Mouse (Mus musculus) forebrain, embryonic 13.5 days (tissue): ENCODE results near the gene Mrpl3. TPM values are rescaled to one million over a fixed set of nuclear protein-coding genes. Genes with fewer than 3 reads are reported as not detected.
A peak's percentile ranks its signal among the peaks of the same experiment; 100 is the strongest.

Experiments
- ATAC-seq: fragments of 200-750 bp; cut with Nextera tagmentation; 2 replicates; pipeline ENCODE4 v1.8.0; 2017
- H3K27ac ChIP-seq: fragments of 300-500 bp; sonication (generic); 2 replicates; pipeline ENCODE4 v1.5.1; 2015; ENCODE audit warnings: inconsistent platforms, mild to moderate bottlenecking, moderate library complexity
- H3K27me3 ChIP-seq: fragments of 300-500 bp; sonication (generic); 2 replicates; pipeline ENCODE4 v1.6.1; 2015; ENCODE audit warnings: mild to moderate bottlenecking, inconsistent platforms
- H3K36me3 ChIP-seq: fragments of 300-500 bp; sonication (generic); 2 replicates; pipeline ENCODE4 v1.6.1; 2015; ENCODE audit warnings: mild to moderate bottlenecking, inconsistent platforms; ENCODE audit not compliant: poor library complexity, severe bottlenecking
- H3K4me1 ChIP-seq: fragments of 300-500 bp; sonication (generic); 2 replicates; pipeline ENCODE4 v1.6.1; 2015; ENCODE audit warnings: inconsistent platforms
- H3K4me2 ChIP-seq: fragments of 300-500 bp; sonication (generic); 2 replicates; pipeline ENCODE4 v1.6.1; 2015; ENCODE audit warnings: inconsistent platforms, mild to moderate bottlenecking, moderate library complexity
- H3K4me3 ChIP-seq: fragments of 300-500 bp; sonication (generic); 2 replicates; pipeline ENCODE4 v1.5.1; 2015; ENCODE audit warnings: mild to moderate bottlenecking, inconsistent platforms
- H3K9ac ChIP-seq: fragments of 300-500 bp; sonication (generic); 2 replicates; pipeline ENCODE4 v1.6.1; 2015; ENCODE audit warnings: mild to moderate bottlenecking, inconsistent platforms
- H3K9me3 ChIP-seq: fragments of 300-500 bp; sonication (generic); replicated peaks from 2 replicates; pipeline ENCODE4 v1.6.1; 2016; ENCODE audit warnings: inconsistent platforms
- WGBS: fragments of 180-500 bp; shearing (Covaris S2); methylation state at CpG from one replicate; pipeline ENCODE4 v1.1.7; 2015; 5-methylcytosine and 5-hydroxymethylcytosine counted together
- polyA plus RNA-seq: library from polyadenylated mRNA; unstranded; fragments of >200 nt; fragmentation: Nextera tagmentation; extraction: Ambion mirVana; gene quantifications from 2 replicates; pipeline ENCODE4 v1.2.1, GENCODE M21; 2015

The Mrpl3 gene
- polyA plus RNA-seq: 105 and 110 TPM in 2 replicates

DNA sequence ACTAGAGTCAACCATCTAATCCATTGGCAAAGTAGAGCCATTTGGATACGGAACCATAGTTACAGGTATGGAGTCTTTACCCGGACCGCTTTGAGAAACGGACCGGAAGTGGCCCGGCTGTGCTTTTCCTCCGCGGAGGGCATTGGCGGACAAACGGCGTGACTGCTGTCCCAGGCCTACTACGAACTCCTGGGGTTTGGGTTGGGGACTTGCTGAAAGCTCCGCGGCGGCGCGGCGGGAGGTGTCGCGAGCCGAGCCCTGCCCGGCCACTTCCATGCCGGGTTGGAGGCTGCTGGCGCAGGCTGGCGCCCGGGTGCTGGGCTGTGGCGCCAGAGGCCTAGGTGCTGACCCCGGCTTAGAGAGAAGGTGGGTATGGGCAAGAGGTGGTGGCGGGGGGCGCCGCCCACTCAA lies at the start of gene Mrpl3:
Gene Mrpl3, plus strand, starts transcription at position 93 of the 411 bp plus-strand sequence.
- WGBS: under 1% methylated on average over 31 of the region's 31 CpGs

DNA sequence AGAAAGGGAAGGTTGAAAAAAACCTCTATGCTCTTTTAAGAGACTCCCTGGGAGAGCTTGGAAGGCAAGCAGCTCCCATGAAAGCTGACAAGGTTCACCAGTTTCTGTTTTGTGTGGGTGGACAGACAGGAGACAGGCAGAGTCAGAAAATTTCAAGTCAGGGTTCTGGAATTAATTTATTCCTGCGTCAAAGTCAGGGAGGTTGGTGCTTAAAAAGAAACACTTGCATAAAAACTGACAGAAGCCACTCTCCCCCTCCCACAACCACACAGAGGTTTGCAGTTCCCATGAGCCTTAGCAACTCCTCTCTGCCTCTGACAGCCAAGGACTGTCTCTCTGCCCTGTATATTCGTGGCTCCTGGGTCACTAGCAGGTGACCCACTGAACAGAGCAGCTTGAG lies 42.3 kb upstream of the Mrpl3 start:
- Histone ChIP-seq H3K27ac (no peak overlapping the region), H3K9ac (no peak overlapping the region), H3K4me1 (no peaks in the 10 kb centered on the region), H3K36me3 (no peaks in the 10 kb centered on the region), H3K27me3 (no peaks in the 10 kb centered on the region), H3K4me2 (no peak overlapping the region), H3K9me3 (no peaks in the 10 kb centered on the region), H3K4me3 (no peak overlapping the region)
- ATAC-seq: no peak
- WGBS: 37% methylated on average over 2 of the region's 2 CpGs

More for the DNA sequence above, at the start of gene Mrpl3:
- peak within 1 kb of the TSS; percentile 82 for H3K4me3 ChIP-seq
- peak within 1 kb of the TSS; percentile 85 for H3K9ac ChIP-seq
- no peak within 1 kb of the TSS for H3K27ac ChIP-seq
- peaks cover 9% of the 10 kb centered on the region; the same call in 1 of the 2 replicates for H3K4me1 ChIP-seq
- H3K4me2 ChIP-seq: peak within 1 kb of the TSS; percentile 68
- H3K27me3 ChIP-seq: no peaks in the 10 kb centered on the region
- peaks cover 31% of the 10 kb centered on the region for H3K36me3 ChIP-seq
- no peaks in the 10 kb centered on the region for H3K9me3 ChIP-seq
- ATAC-seq: peak; percentile 89

DNA sequence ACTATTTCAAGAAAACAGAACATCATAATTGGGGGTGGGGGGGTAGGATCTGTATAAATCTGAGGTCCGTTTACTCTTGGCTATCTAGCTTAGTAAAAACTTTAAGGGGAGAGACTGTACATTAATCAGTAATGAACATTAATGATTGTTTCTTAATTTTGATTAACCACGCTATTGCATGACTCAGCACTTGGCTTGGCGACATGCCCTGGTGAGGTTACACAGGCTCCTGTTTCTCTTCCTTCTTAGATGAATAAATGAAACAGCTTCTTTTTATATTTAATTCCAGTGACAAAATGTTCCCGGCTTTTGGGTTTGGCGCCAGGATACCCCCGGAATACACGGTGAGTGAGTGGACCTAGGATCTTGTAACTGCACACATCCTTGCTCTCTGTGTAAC lies 34.9 kb upstream of the Mrpl3 start:
- no peaks in the 10 kb centered on the region for H3K4me1 ChIP-seq
- no peak overlapping the region for H3K9ac ChIP-seq
- H3K27ac ChIP-seq: no peak overlapping the region
- H3K4me3 ChIP-seq: no peak overlapping the region
- ATAC-seq: no peak
- no peaks in the 10 kb centered on the region for H3K9me3 ChIP-seq
- H3K36me3 ChIP-seq: no peaks in the 10 kb centered on the region
- no peaks in the 10 kb centered on the region for H3K27me3 ChIP-seq
- no peak overlapping the region for H3K4me2 ChIP-seq
- 91% methylated on average over 7 of the region's 7 CpGs for WGBS

DNA sequence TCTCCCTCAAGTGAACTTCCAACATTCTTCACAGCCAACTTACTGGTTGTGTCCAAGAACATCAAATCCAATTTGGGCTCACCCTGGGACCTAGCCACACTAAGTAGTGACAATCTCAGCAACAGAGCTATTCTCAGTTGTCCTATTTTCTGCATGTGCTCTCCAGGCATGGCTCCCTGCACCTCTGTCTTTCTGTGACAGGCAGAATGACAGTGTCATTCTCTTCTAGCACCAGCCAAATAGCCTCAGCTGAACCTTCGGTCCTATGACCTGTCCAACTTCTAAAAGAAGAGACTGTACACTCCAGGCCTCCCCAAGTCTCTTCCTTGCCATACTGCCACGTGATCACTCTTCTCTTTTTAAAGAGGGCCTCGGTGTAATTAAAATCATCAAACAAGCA lies 24.7 kb upstream of the Mrpl3 start:
- H3K9ac ChIP-seq: no peak overlapping the region
- H3K4me2 ChIP-seq: no peak overlapping the region
- H3K9me3 ChIP-seq: no peaks in the 10 kb centered on the region
- WGBS: 74% methylated on average over 3 of the region's 3 CpGs
- no peaks in the 10 kb centered on the region for H3K36me3 ChIP-seq
- no peaks in the 10 kb centered on the region for H3K27me3 ChIP-seq
- no peak overlapping the region for H3K27ac ChIP-seq
- no peak for ATAC-seq
- H3K4me3 ChIP-seq: no peak overlapping the region
- H3K4me1 ChIP-seq: no peaks in the 10 kb centered on the region

- 68% methylated on average over 9 of the region's 9 CpGs for WGBS
- H3K4me1 ChIP-seq: no peaks in the 10 kb centered on the region
- no peaks in the 10 kb centered on the region for H3K36me3 ChIP-seq
- no peak overlapping the region for H3K4me2 ChIP-seq
- H3K9ac ChIP-seq: no peak overlapping the region
- H3K27ac ChIP-seq: no peak overlapping the region
- ATAC-seq: no peak
- no peaks in the 10 kb centered on the region for H3K9me3 ChIP-seq
- no peaks in the 10 kb centered on the region for H3K27me3 ChIP-seq
- no peak overlapping the region for H3K4me3 ChIP-seq
Measured at GRCm38 (mm10) chr9:105032572-105032971, 20.5 kb upstream of the Mrpl3 start.

GRCm38 (mm10) chr9:105033641-105034040 lies 19.4 kb upstream of the Mrpl3 start:
- Histone ChIP-seq H3K9me3 (no peaks in the 10 kb centered on the region), H3K4me3 (no peak overlapping the region), H3K9ac (no peak overlapping the region), H3K4me2 (no peak overlapping the region), H3K4me1 (no peaks in the 10 kb centered on the region), H3K27me3 (no peaks in the 10 kb centered on the region), H3K36me3 (no peaks in the 10 kb centered on the region), H3K27ac (no peak overlapping the region)
- no peak for ATAC-seq
- 88% methylated on average over 7 of the region's 7 CpGs for WGBS

GRCm38 (mm10) chr9:105037847-105038246 lies 15.2 kb upstream of the Mrpl3 start:
- no peak overlapping the region for H3K4me3 ChIP-seq
- H3K9me3 ChIP-seq: no peaks in the 10 kb centered on the region
- no peaks in the 10 kb centered on the region for H3K36me3 ChIP-seq
- no peaks in the 10 kb centered on the region for H3K27me3 ChIP-seq
- no peak overlapping the region for H3K4me2 ChIP-seq
- H3K9ac ChIP-seq: no peak overlapping the region
- H3K27ac ChIP-seq: no peak overlapping the region
- no peak for ATAC-seq
- no peaks in the 10 kb centered on the region for H3K4me1 ChIP-seq
- 79% methylated on average over 3 of the region's 3 CpGs for WGBS

DNA sequence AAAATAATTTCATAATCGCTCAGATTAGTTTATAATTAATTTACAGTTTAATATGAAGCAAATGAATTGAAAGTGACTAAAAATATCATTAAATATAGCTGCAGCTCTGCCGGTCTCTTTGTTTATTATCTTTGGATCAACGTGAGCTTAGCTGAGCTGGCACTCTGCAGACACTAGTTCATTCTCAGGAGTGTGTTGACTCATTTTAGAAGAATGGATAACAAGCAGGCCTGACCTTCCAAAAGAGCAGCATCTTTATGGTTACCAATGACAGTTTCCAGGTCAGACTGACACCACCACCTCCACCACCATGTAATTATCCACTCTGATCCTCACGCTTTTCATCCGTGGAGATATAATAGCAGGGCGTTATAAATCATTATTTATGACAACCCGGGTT lies 7.0 kb upstream of the Mrpl3 start:
- H3K27me3 ChIP-seq: no peaks in the 10 kb centered on the region
- WGBS: 81% methylated on average over 7 of the region's 7 CpGs

DNA sequence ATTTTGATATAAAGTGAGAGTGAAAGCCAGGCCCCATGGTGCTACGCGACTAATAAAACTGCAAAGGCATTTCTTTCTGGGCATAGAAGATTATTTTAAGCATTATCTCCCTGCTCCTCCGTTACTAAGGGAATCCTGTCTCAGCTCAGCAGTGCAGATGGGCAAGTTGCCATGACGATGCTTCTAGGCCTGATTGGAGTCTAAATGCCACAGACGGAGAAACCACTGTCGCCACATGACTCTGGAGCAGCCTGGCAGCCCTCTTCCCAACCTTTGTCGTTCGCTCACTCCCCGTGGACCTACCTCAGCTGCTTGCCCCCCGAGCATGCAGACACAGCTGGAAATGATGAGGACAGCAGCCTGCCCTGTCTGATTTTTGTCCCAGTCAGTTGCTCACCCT lies 4.7 kb upstream of the Mrpl3 start:
- 51% methylated on average over 10 of the region's 10 CpGs for WGBS
- Histone ChIP-seq H3K4me3 (no peak overlapping the region), H3K27ac (0 out of 2 replicates have a peak overlapping the region, but pooled peaks have one; percentile 8), H3K27me3 (no peaks in the 10 kb centered on the region), H3K36me3 (no peaks in the 10 kb centered on the region), H3K9me3 (no peaks in the 10 kb centered on the region), H3K4me2 (no peak overlapping the region), H3K9ac (no peak overlapping the region), H3K4me1 (no peaks in the 10 kb centered on the region)
- ATAC-seq: no peak

More for the DNA sequence above, 7.0 kb upstream of the Mrpl3 start:
- Histone ChIP-seq H3K4me1 (no peaks in the 10 kb centered on the region), H3K36me3 (no peaks in the 10 kb centered on the region), H3K27ac (no peak overlapping the region), H3K9ac (no peak overlapping the region), H3K4me3 (no peak overlapping the region), H3K4me2 (no peak overlapping the region), H3K9me3 (no peaks in the 10 kb centered on the region)
- no peak for ATAC-seq

DNA sequence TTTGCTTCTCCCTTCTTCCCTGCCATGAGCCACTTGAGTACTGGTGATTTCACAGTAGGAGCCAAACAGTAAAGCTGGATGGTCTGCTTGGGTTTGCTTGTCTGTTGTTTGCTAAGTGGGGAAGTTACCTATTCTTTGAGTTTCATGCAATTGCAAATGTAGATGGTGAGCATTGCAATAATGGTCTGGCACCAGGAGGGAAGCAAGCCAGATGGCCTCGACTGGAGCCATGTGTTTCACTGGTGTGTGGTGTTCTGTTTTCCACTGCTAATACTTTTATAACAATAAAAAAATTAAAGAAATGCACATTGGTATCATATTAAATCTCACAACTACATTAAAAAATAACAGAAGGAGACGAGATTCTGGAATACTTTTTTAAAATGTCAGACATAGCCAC lies 3.4 kb upstream of the Mrpl3 start:
- 55% methylated on average over 2 of the region's 2 CpGs for WGBS
- H3K4me3 ChIP-seq: no peak overlapping the region
- ATAC-seq: no peak
- peaks cover 9% of the 10 kb centered on the region; the same call in 1 of the 2 replicates for H3K4me1 ChIP-seq
- H3K36me3 ChIP-seq: no peaks in the 10 kb centered on the region
- no peaks in the 10 kb centered on the region for H3K9me3 ChIP-seq
- H3K27me3 ChIP-seq: no peaks in the 10 kb centered on the region
- H3K4me2 ChIP-seq: no peak overlapping the region
- no peak overlapping the region for H3K27ac ChIP-seq
- H3K9ac ChIP-seq: no peak overlapping the region

DNA sequence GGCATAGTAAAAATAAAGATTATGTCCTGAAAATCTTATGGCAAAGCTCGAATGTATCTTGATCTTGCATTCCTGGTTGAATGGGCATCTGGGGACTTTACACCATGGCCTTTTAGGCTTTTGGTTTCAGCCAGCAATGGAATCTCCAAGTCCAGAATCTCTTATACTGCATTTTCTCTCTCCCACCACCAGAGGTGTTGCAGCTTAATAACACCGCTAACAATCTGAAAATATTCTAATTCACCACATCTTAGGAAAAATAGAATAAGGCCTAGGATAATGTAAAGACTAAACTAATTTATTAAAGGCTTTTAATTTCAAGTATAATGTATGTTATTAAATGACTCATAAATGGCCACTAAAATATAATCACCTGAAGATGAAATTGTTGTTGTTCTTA lies 2.8 kb upstream of the Mrpl3 start:
- ATAC-seq: no peak
- WGBS: 57% methylated on average over 2 of the region's 2 CpGs
- no peaks in the 10 kb centered on the region for H3K9me3 ChIP-seq
- no peak overlapping the region for H3K4me3 ChIP-seq
- H3K4me2 ChIP-seq: no peak overlapping the region
- no peaks in the 10 kb centered on the region for H3K27me3 ChIP-seq
- peaks cover 4% of the 10 kb centered on the region; the same call in 1 of the 2 replicates for H3K36me3 ChIP-seq
- H3K9ac ChIP-seq: no peak overlapping the region
- H3K27ac ChIP-seq: no peak overlapping the region
- peaks cover 9% of the 10 kb centered on the region; the same call in 1 of the 2 replicates for H3K4me1 ChIP-seq

- 59% methylated on average over 4 of the region's 4 CpGs for WGBS
- Histone ChIP-seq H3K9ac (peak overlapping the region; percentile 85), H3K9me3 (no peaks in the 10 kb centered on the region), H3K27me3 (no peaks in the 10 kb centered on the region), H3K4me3 (peak overlapping the region; percentile 82), H3K4me1 (peaks cover 9% of the 10 kb centered on the region; the same call in 1 of the 2 replicates), H3K4me2 (peak overlapping the region; percentile 68), H3K27ac (no peak overlapping the region), H3K36me3 (peaks cover 37% of the 10 kb centered on the region)
- ATAC-seq: no peak
Measured at GRCm38 (mm10) chr9:105053812-105054211, 773 bp downstream of the Mrpl3 start.

DNA sequence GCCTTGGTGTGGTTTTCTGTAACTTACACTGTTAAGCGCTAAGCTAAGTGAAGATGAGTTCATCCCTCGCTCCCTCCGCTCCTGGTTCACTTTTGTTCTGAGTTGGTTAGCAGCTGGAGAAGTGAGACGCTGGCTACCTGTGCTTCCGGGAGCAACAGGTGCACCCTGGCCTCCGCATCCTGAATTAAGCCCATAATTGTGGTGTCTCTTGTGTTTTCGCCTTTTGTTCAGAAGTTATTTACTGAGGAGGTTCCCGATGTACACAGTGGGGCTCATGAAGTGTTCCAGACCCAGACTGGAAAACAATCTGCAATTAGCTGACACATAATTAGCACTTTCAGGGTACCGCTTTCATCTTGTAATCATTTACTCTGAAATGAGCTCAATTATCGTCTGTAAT lies 16.1 kb downstream of the Mrpl3 start:
- ATAC-seq: no peak
- H3K4me3 ChIP-seq: no peak overlapping the region
- 0 out of 2 replicates have a peak, but pooled peaks cover 4% of the 10 kb centered on the region for H3K4me1 ChIP-seq
- H3K9me3 ChIP-seq: no peaks in the 10 kb centered on the region
- WGBS: 76% methylated on average over 10 of the region's 10 CpGs
- H3K27ac ChIP-seq: no peak overlapping the region
- H3K4me2 ChIP-seq: no peak overlapping the region
- no peak overlapping the region for H3K9ac ChIP-seq
- no peaks in the 10 kb centered on the region for H3K27me3 ChIP-seq
- peaks cover 75% of the 10 kb centered on the region for H3K36me3 ChIP-seq
